Mouse (Mus musculus): Measurements from ENCODE around the gene Tor1aip2.

DNA sequence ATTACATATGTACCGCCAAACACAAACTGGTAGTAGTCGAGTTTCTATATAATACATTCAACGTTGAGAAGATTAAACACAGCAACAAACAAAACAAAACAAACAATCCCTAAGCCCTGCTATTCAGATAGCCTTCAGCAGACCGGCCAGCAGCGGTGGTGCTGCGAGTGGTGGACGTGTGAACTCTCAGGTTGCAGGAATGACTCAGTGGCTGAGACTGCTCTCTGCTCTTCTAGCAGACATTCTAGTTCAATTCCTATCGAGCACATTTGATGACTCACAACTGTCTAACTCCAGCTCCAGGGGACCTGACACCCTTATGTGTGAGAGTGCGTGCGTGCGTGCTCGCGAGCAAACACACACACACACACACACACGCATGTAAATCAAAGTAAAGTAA is 34.9 kb downstream of the Tor1aip2 start:
- TF ChIP-seq CTCF (IDR thresholded peaks at IDR 0.05; ENCODE audit: control insufficient read depth, insufficient read depth, low read length) = no peak
- no peak for TF ChIP-seq POLR2A (IDR thresholded peaks at IDR 0.05; ENCODE audit: borderline replicate concordance, control insufficient read depth, low read depth, low read length)

All from bone marrow, adult 2 months (tissue).